Mouse (Mus musculus) limb, embryonic 11.5 days (tissue): ENCODE results near the gene Itgb3. TPM values are rescaled to one million over a fixed set of nuclear protein-coding genes. Genes with fewer than 3 reads are reported as not detected.

Experiments
- ATAC-seq: fragments of 200-750 bp; cut with Nextera tagmentation; 2 replicates; pipeline ENCODE4 v1.8.0; 2017; ENCODE audit warnings: low read depth; ENCODE audit not compliant: insufficient number of reproducible peaks, low FRiP score, low TSS enrichment
- DNase-seq: peaks from one replicate; pipeline ENCODE4 v3.0.0-alpha.2; 2015; ENCODE audit warnings: low spot score
- H3K27ac ChIP-seq: fragments of 300-500 bp; sonication (generic); replicated peaks from 2 replicates; pipeline ENCODE4 v1.5.1; 2014; ENCODE audit warnings: low read depth, mild to moderate bottlenecking, low read length
- H3K27me3 ChIP-seq: fragments of 300-500 bp; sonication (generic); 2 replicates; pipeline ENCODE4 v1.6.1; 2014; ENCODE audit warnings: mild to moderate bottlenecking, low read length, mixed read lengths; ENCODE audit not compliant: control insufficient read depth, insufficient read depth
- H3K36me3 ChIP-seq: fragments of 300-500 bp; sonication (generic); 2 replicates; pipeline ENCODE4 v1.6.1; 2014; ENCODE audit warnings: mild to moderate bottlenecking, low read length, moderate library complexity, mixed read lengths; ENCODE audit not compliant: control insufficient read depth, insufficient read depth
- H3K4me1 ChIP-seq: fragments of 300-500 bp; sonication (generic); 2 replicates; pipeline ENCODE4 v1.6.1; 2014; ENCODE audit warnings: low read length, mixed read lengths; ENCODE audit not compliant: control insufficient read depth, insufficient read depth
- H3K4me2 ChIP-seq: fragments of 300-500 bp; sonication (generic); 2 replicates; pipeline ENCODE4 v1.6.1; 2014; ENCODE audit warnings: low read depth, mild to moderate bottlenecking, moderate library complexity; ENCODE audit not compliant: severe bottlenecking
- H3K4me3 ChIP-seq: fragments of 300-500 bp; sonication (generic); 2 replicates; pipeline ENCODE4 v1.5.1; 2014; ENCODE audit warnings: low read depth, low read length
- H3K9ac ChIP-seq: fragments of 300-500 bp; sonication (generic); 2 replicates; pipeline ENCODE4 v1.6.1; 2014; ENCODE audit warnings: mild to moderate bottlenecking, low read length
- H3K9me3 ChIP-seq: fragments of 300-500 bp; sonication (generic); 2 replicates; pipeline ENCODE4 v1.6.1; 2016; ENCODE audit warnings: low read length; ENCODE audit not compliant: control insufficient read depth
- WGBS: fragments of 180-500 bp; shearing (Covaris S2); extraction: QIAGEN DNeasy Blood & Tissue Kit; methylation state at CpG from one replicate; pipeline ENCODE4 v1.1.7; 2014; 5-methylcytosine and 5-hydroxymethylcytosine counted together
- polyA plus RNA-seq: library from polyadenylated mRNA; unstranded; fragments of >200 nt; fragmentation: Nextera tagmentation; extraction: Ambion mirVana; gene quantifications from 2 replicates; pipeline ENCODE4 v1.2.1, GENCODE M21; 2014

Gene Itgb3
- 1.1 and 1.4 TPM in 2 replicates for polyA plus RNA-seq

GRCm38 (mm10) chr11:104607491-104608245, at the start of gene Itgb3:
Itgb3 (plus strand) TSS chr11:104608000.
- DNase-seq (peak; percentile 87), ATAC-seq (peak; percentile 79)
- H3K36me3 ChIP-seq: no peaks in the 10 kb centered on the region
- peak within 1 kb of the TSS; percentile 38 for H3K4me3 ChIP-seq
- peak within 1 kb of the TSS; percentile 0; the same call in 1 of the 2 replicates for H3K9ac ChIP-seq
- no peak within 1 kb of the TSS for H3K27ac ChIP-seq
- H3K9me3 ChIP-seq: no peaks in the 10 kb centered on the region
- peak within 1 kb of the TSS; percentile 62 for H3K4me2 ChIP-seq
- WGBS: 1% methylated on average over 47 of the region's 51 CpGs
- H3K27me3 ChIP-seq: peaks cover 2% of the 10 kb centered on the region; the same call in 1 of the 2 replicates
- H3K4me1 ChIP-seq: no peaks in the 10 kb centered on the region

- Histone ChIP-seq H3K4me1 (no peaks in the 10 kb centered on the region), H3K9me3 (no peaks in the 10 kb centered on the region), H3K4me3 (no peak overlapping the region), H3K27ac (no peak overlapping the region), H3K27me3 (no peaks in the 10 kb centered on the region), H3K4me2 (no peak overlapping the region), H3K36me3 (no peaks in the 10 kb centered on the region), H3K9ac (no peak overlapping the region)
- DNase-seq (no peak), ATAC-seq (no peak)
- WGBS: 82% methylated on average over 4 of the region's 4 CpGs
Measured at GRCm38 (mm10) chr11:104558065-104558464, 49.7 kb upstream of the Itgb3 start.

GRCm38 (mm10) chr11:104558651-104559403, 49.0 kb upstream of the Itgb3 start:
- H3K4me2 ChIP-seq: no peak overlapping the region
- H3K36me3 ChIP-seq: no peaks in the 10 kb centered on the region
- H3K27ac ChIP-seq: no peak overlapping the region
- no peak overlapping the region for H3K4me3 ChIP-seq
- WGBS: 53% methylated on average over 4 of the region's 4 CpGs
- DNase-seq: no peak
- no peaks in the 10 kb centered on the region for H3K4me1 ChIP-seq
- no peaks in the 10 kb centered on the region for H3K27me3 ChIP-seq
- H3K9ac ChIP-seq: no peak overlapping the region
- ATAC-seq: no peak
- no peaks in the 10 kb centered on the region for H3K9me3 ChIP-seq

- no peak overlapping the region for H3K4me2 ChIP-seq
- no peaks in the 10 kb centered on the region for H3K9me3 ChIP-seq
- no peak overlapping the region for H3K27ac ChIP-seq
- 53% methylated on average over 2 of the region's 2 CpGs for WGBS
- ATAC-seq: no peak
- DNase-seq: no peak
- no peak overlapping the region for H3K4me3 ChIP-seq
- H3K4me1 ChIP-seq: no peaks in the 10 kb centered on the region
- no peaks in the 10 kb centered on the region for H3K36me3 ChIP-seq
- no peaks in the 10 kb centered on the region for H3K27me3 ChIP-seq
- H3K9ac ChIP-seq: no peak overlapping the region
Measured at GRCm38 (mm10) chr11:104560971-104561370, 46.8 kb upstream of the Itgb3 start.

GRCm38 (mm10) chr11:104563496-104563895, 44.3 kb upstream of the Itgb3 start:
- H3K4me3 ChIP-seq: no peak overlapping the region
- H3K27me3 ChIP-seq: no peaks in the 10 kb centered on the region
- H3K36me3 ChIP-seq: no peaks in the 10 kb centered on the region
- DNase-seq (no peak), ATAC-seq (no peak)
- H3K9ac ChIP-seq: no peak overlapping the region
- no peak overlapping the region for H3K27ac ChIP-seq
- H3K9me3 ChIP-seq: no peaks in the 10 kb centered on the region
- H3K4me1 ChIP-seq: no peaks in the 10 kb centered on the region
- no peak overlapping the region for H3K4me2 ChIP-seq
- 76% methylated on average over 1 of the region's 1 CpGs for WGBS

GRCm38 (mm10) chr11:104565172-104565571, 42.6 kb upstream of the Itgb3 start:
- H3K4me3 ChIP-seq: no peak overlapping the region
- no peaks in the 10 kb centered on the region for H3K36me3 ChIP-seq
- no peak overlapping the region for H3K4me2 ChIP-seq
- no peak overlapping the region for H3K9ac ChIP-seq
- H3K27ac ChIP-seq: no peak overlapping the region
- ATAC-seq (no peak), DNase-seq (no peak)
- 84% methylated on average over 9 of the region's 9 CpGs for WGBS
- no peaks in the 10 kb centered on the region for H3K4me1 ChIP-seq
- no peaks in the 10 kb centered on the region for H3K9me3 ChIP-seq
- H3K27me3 ChIP-seq: no peaks in the 10 kb centered on the region

- Histone ChIP-seq H3K9me3 (no peaks in the 10 kb centered on the region), H3K27me3 (no peaks in the 10 kb centered on the region), H3K4me3 (no peak overlapping the region), H3K4me2 (no peak overlapping the region), H3K27ac (no peak overlapping the region), H3K4me1 (no peaks in the 10 kb centered on the region), H3K36me3 (no peaks in the 10 kb centered on the region), H3K9ac (no peak overlapping the region)
- no peak for ATAC-seq
- 81% methylated on average over 6 of the region's 6 CpGs for WGBS
- no peak for DNase-seq
Measured at GRCm38 (mm10) chr11:104566097-104566496, 41.7 kb upstream of the Itgb3 start.

- no peak for ATAC-seq
- Histone ChIP-seq H3K27ac (no peak overlapping the region), H3K9me3 (no peaks in the 10 kb centered on the region), H3K4me2 (no peak overlapping the region), H3K36me3 (no peaks in the 10 kb centered on the region), H3K27me3 (0 out of 2 replicates have a peak, but pooled peaks cover 2% of the 10 kb centered on the region), H3K4me3 (no peak overlapping the region), H3K4me1 (no peaks in the 10 kb centered on the region), H3K9ac (no peak overlapping the region)
- WGBS: 73% methylated on average over 2 of the region's 2 CpGs
- no peak for DNase-seq
Measured at GRCm38 (mm10) chr11:104566796-104567195, 41.0 kb upstream of the Itgb3 start.
